Mouse (Mus musculus): ENCODE measurements around the gene Npl. TPM values are rescaled to one million over a fixed set of nuclear protein-coding genes. Genes with fewer than 3 reads are reported as not detected.

The Npl gene
- polyA plus RNA-seq, 1 experiment from 2014 or later, result 14.5 TPM

- H3K4me1 ChIP-seq (ENCODE audit: control insufficient read depth, insufficient read depth, low read length), result no peaks in the 10 kb centered on the region
- H3K36me3 ChIP-seq (ENCODE audit: control insufficient read depth, insufficient read depth, low read length), result no peaks in the 10 kb centered on the region
- 94% methylated on average over 6 of the region's 6 CpGs for WGBS
- H3K9me3 ChIP-seq (ENCODE audit: control insufficient read depth, low read length), result no peaks in the 10 kb centered on the region
- no peak overlapping the region for H3K9ac ChIP-seq (ENCODE audit: low read length)
- no peaks in the 10 kb centered on the region for H3K27me3 ChIP-seq (ENCODE audit: control insufficient read depth, insufficient read depth, low read length)
- ATAC-seq (ENCODE audit: insufficient read depth, low FRiP score, low TSS enrichment), result no peak
- H3K4me3 ChIP-seq (ENCODE audit: low read depth, low read length), result no peak overlapping the region
- no peak for DNase-seq (ENCODE audit: low spot score)
- no peak overlapping the region for H3K27ac ChIP-seq (ENCODE audit: low read depth, low read length)
- no peak overlapping the region for H3K4me2 ChIP-seq (ENCODE audit: low read depth)
Observed at GRCm38 (mm10) chr1:153506266-153506665, 43.6 kb downstream of the Npl start.

- 55% methylated on average over 5 of the region's 5 CpGs for WGBS
- DNase-seq (ENCODE audit: low spot score), result no peak
- Histone ChIP-seq H3K4me3 (ENCODE audit: low read depth, low read length) (no peak overlapping the region), H3K36me3 (ENCODE audit: control insufficient read depth, insufficient read depth, low read length) (no peaks in the 10 kb centered on the region), H3K27me3 (ENCODE audit: control insufficient read depth, insufficient read depth, low read length) (no peaks in the 10 kb centered on the region), H3K4me1 (ENCODE audit: control insufficient read depth, insufficient read depth, low read length) (no peaks in the 10 kb centered on the region), H3K9ac (ENCODE audit: low read length) (no peak overlapping the region), H3K4me2 (ENCODE audit: low read depth) (no peak overlapping the region), H3K27ac (ENCODE audit: low read depth, low read length) (no peak overlapping the region), H3K9me3 (ENCODE audit: control insufficient read depth, low read length) (no peaks in the 10 kb centered on the region)
- ATAC-seq (ENCODE audit: insufficient read depth, low FRiP score, low TSS enrichment), result no peak
Observed at GRCm38 (mm10) chr1:153501644-153502321, 48.1 kb downstream of the Npl start.

GRCm38 (mm10) chr1:153500030-153500429, 49.8 kb downstream of the Npl start:
- DNase-seq (ENCODE audit: low spot score), result no peak
- Histone ChIP-seq H3K4me2 (ENCODE audit: low read depth) (no peak overlapping the region), H3K9me3 (ENCODE audit: control insufficient read depth, low read length) (no peaks in the 10 kb centered on the region), H3K27me3 (ENCODE audit: control insufficient read depth, insufficient read depth, low read length) (no peaks in the 10 kb centered on the region), H3K36me3 (ENCODE audit: control insufficient read depth, insufficient read depth, low read length) (no peaks in the 10 kb centered on the region), H3K4me3 (ENCODE audit: low read depth, low read length) (no peak overlapping the region), H3K9ac (ENCODE audit: low read length) (no peak overlapping the region), H3K4me1 (ENCODE audit: control insufficient read depth, insufficient read depth, low read length) (no peaks in the 10 kb centered on the region), H3K27ac (ENCODE audit: low read depth, low read length) (no peak overlapping the region)
- 91% methylated on average over 9 of the region's 9 CpGs for WGBS
- ATAC-seq (ENCODE audit: insufficient read depth, low FRiP score, low TSS enrichment), result no peak

- no peaks in the 10 kb centered on the region for H3K36me3 ChIP-seq (ENCODE audit: control insufficient read depth, insufficient read depth, low read length)
- no peak overlapping the region for H3K9ac ChIP-seq (ENCODE audit: low read length)
- no peak overlapping the region for H3K4me2 ChIP-seq (ENCODE audit: low read depth)
- no peaks in the 10 kb centered on the region for H3K4me1 ChIP-seq (ENCODE audit: control insufficient read depth, insufficient read depth, low read length)
- no peak overlapping the region for H3K27ac ChIP-seq (ENCODE audit: low read depth, low read length)
- ATAC-seq (ENCODE audit: insufficient read depth, low FRiP score, low TSS enrichment) (no peak), DNase-seq (ENCODE audit: low spot score) (no peak)
- no peaks in the 10 kb centered on the region for H3K9me3 ChIP-seq (ENCODE audit: control insufficient read depth, low read length)
- whole genome bisulfite sequencing, result 89% methylated on average over 3 of the region's 3 CpGs
- H3K27me3 ChIP-seq (ENCODE audit: control insufficient read depth, insufficient read depth, low read length), result no peaks in the 10 kb centered on the region
- H3K4me3 ChIP-seq (ENCODE audit: low read depth, low read length), result no peak overlapping the region
Observed at GRCm38 (mm10) chr1:153496030-153496429, 53.8 kb downstream of the Npl start.

GRCm38 (mm10) chr1:153493931-153494330, 55.9 kb downstream of the Npl start:
- WGBS, result 35% methylated on average over 6 of the region's 6 CpGs
- DNase-seq (ENCODE audit: low spot score), result no peak

GRCm38 (mm10) chr1:153493338-153493737, 56.5 kb downstream of the Npl start:
- 28% methylated on average over 4 of the region's 4 CpGs for WGBS
- H3K9ac ChIP-seq (ENCODE audit: low read length), result no peak overlapping the region

More at GRCm38 (mm10) chr1:153493931-153494330, 55.9 kb downstream of the Npl start:
- ATAC-seq (ENCODE audit: insufficient read depth, low FRiP score, low TSS enrichment), result no peak
- H3K9me3 ChIP-seq (ENCODE audit: control insufficient read depth, low read length), result no peaks in the 10 kb centered on the region
- no peaks in the 10 kb centered on the region for H3K27me3 ChIP-seq (ENCODE audit: control insufficient read depth, insufficient read depth, low read length)
- no peak overlapping the region for H3K9ac ChIP-seq (ENCODE audit: low read length)
- no peaks in the 10 kb centered on the region for H3K4me1 ChIP-seq (ENCODE audit: control insufficient read depth, insufficient read depth, low read length)
- no peak overlapping the region for H3K27ac ChIP-seq (ENCODE audit: low read depth, low read length)
- H3K4me3 ChIP-seq (ENCODE audit: low read depth, low read length), result no peak overlapping the region
- H3K36me3 ChIP-seq (ENCODE audit: control insufficient read depth, insufficient read depth, low read length), result no peaks in the 10 kb centered on the region
- no peak overlapping the region for H3K4me2 ChIP-seq (ENCODE audit: low read depth)

GRCm38 (mm10) chr1:153491822-153492221, 58.0 kb downstream of the Npl start:
- WGBS, result 93% methylated on average over 1 of the region's 1 CpGs
- DNase-seq (ENCODE audit: low spot score) (no peak), ATAC-seq (ENCODE audit: insufficient read depth, low FRiP score, low TSS enrichment) (no peak)
- Histone ChIP-seq H3K4me3 (ENCODE audit: low read depth, low read length) (no peak overlapping the region), H3K4me1 (ENCODE audit: control insufficient read depth, insufficient read depth, low read length) (no peaks in the 10 kb centered on the region), H3K9ac (ENCODE audit: low read length) (no peak overlapping the region), H3K9me3 (ENCODE audit: control insufficient read depth, low read length) (no peaks in the 10 kb centered on the region), H3K27ac (ENCODE audit: low read depth, low read length) (no peak overlapping the region), H3K27me3 (ENCODE audit: control insufficient read depth, insufficient read depth, low read length) (no peaks in the 10 kb centered on the region), H3K4me2 (ENCODE audit: low read depth) (no peak overlapping the region), H3K36me3 (ENCODE audit: control insufficient read depth, insufficient read depth, low read length) (no peaks in the 10 kb centered on the region)

More at GRCm38 (mm10) chr1:153493338-153493737, 56.5 kb downstream of the Npl start:
- Histone ChIP-seq H3K27me3 (ENCODE audit: control insufficient read depth, insufficient read depth, low read length) (no peaks in the 10 kb centered on the region), H3K36me3 (ENCODE audit: control insufficient read depth, insufficient read depth, low read length) (no peaks in the 10 kb centered on the region), H3K4me3 (ENCODE audit: low read depth, low read length) (no peak overlapping the region), H3K27ac (ENCODE audit: low read depth, low read length) (no peak overlapping the region), H3K9me3 (ENCODE audit: control insufficient read depth, low read length) (no peaks in the 10 kb centered on the region), H3K4me1 (ENCODE audit: control insufficient read depth, insufficient read depth, low read length) (no peaks in the 10 kb centered on the region), H3K4me2 (ENCODE audit: low read depth) (no peak overlapping the region)
- no peak for ATAC-seq (ENCODE audit: insufficient read depth, low FRiP score, low TSS enrichment)
- no peak for DNase-seq (ENCODE audit: low spot score)

GRCm38 (mm10) chr1:153491345-153491744, 58.5 kb downstream of the Npl start:
- 85% methylated on average over 2 of the region's 2 CpGs for WGBS
- Histone ChIP-seq H3K4me1 (ENCODE audit: control insufficient read depth, insufficient read depth, low read length) (no peaks in the 10 kb centered on the region), H3K36me3 (ENCODE audit: control insufficient read depth, insufficient read depth, low read length) (no peaks in the 10 kb centered on the region), H3K27me3 (ENCODE audit: control insufficient read depth, insufficient read depth, low read length) (no peaks in the 10 kb centered on the region), H3K4me2 (ENCODE audit: low read depth) (no peak overlapping the region), H3K4me3 (ENCODE audit: low read depth, low read length) (no peak overlapping the region), H3K9ac (ENCODE audit: low read length) (no peak overlapping the region), H3K27ac (ENCODE audit: low read depth, low read length) (no peak overlapping the region), H3K9me3 (ENCODE audit: control insufficient read depth, low read length) (no peaks in the 10 kb centered on the region)
- no peak for DNase-seq (ENCODE audit: low spot score)
- no peak for ATAC-seq (ENCODE audit: insufficient read depth, low FRiP score, low TSS enrichment)

GRCm38 (mm10) chr1:153489963-153490362, 59.9 kb downstream of the Npl start:
- DNase-seq (ENCODE audit: low spot score), result no peak
- Histone ChIP-seq H3K4me3 (ENCODE audit: low read depth, low read length) (no peak overlapping the region), H3K27ac (ENCODE audit: low read depth, low read length) (no peak overlapping the region), H3K9me3 (ENCODE audit: control insufficient read depth, low read length) (no peaks in the 10 kb centered on the region), H3K9ac (ENCODE audit: low read length) (no peak overlapping the region), H3K27me3 (ENCODE audit: control insufficient read depth, insufficient read depth, low read length) (no peaks in the 10 kb centered on the region), H3K4me2 (ENCODE audit: low read depth) (no peak overlapping the region), H3K4me1 (ENCODE audit: control insufficient read depth, insufficient read depth, low read length) (no peaks in the 10 kb centered on the region), H3K36me3 (ENCODE audit: control insufficient read depth, insufficient read depth, low read length) (no peaks in the 10 kb centered on the region)
- no peak for ATAC-seq (ENCODE audit: insufficient read depth, low FRiP score, low TSS enrichment)
- 84% methylated on average over 4 of the region's 4 CpGs for WGBS

Measured in neural tube, embryonic 11.5 days (tissue).